Mouse (Mus musculus) liver, embryonic 15.5 days (tissue): Measurements from ENCODE around the gene Fbxl15. TPM values are rescaled to one million over a fixed set of nuclear protein-coding genes. Genes with fewer than 3 reads are reported as not detected.
A peak's percentile ranks its signal among the peaks of the same experiment; 100 is the strongest.

Experiments used
- ATAC-seq: fragments of 200-750 bp; cut with Nextera tagmentation; 2 replicates; pipeline ENCODE4 v1.8.0; 2017; ENCODE audit warnings: moderate number of reproducible peaks, mild to moderate bottlenecking, moderate library complexity; ENCODE audit not compliant: insufficient read depth
- H3K27ac ChIP-seq: fragments of 300-500 bp; sonication (generic); replicated peaks from 2 replicates; pipeline ENCODE4 v1.5.1; 2015; ENCODE audit warnings: mild to moderate bottlenecking, inconsistent platforms
- H3K27me3 ChIP-seq: fragments of 300-500 bp; sonication (generic); 2 replicates; pipeline ENCODE4 v1.6.1; 2015; ENCODE audit warnings: mild to moderate bottlenecking, inconsistent platforms
- H3K36me3 ChIP-seq: fragments of 300-500 bp; sonication (generic); replicated peaks from 2 replicates; pipeline ENCODE4 v1.6.1; 2015; ENCODE audit warnings: moderate library complexity, mild to moderate bottlenecking, inconsistent platforms
- H3K4me1 ChIP-seq: fragments of 300-500 bp; sonication (generic); replicated peaks from 2 replicates; pipeline ENCODE4 v1.6.1; 2015; ENCODE audit warnings: inconsistent platforms
- H3K4me2 ChIP-seq: fragments of 300-500 bp; sonication (generic); 2 replicates; pipeline ENCODE4 v1.6.1; 2015; ENCODE audit warnings: moderate library complexity, mild to moderate bottlenecking, inconsistent platforms
- H3K4me3 ChIP-seq: fragments of 300-500 bp; sonication (generic); replicated peaks from 2 replicates; pipeline ENCODE4 v1.5.1; 2015; ENCODE audit warnings: mild to moderate bottlenecking, inconsistent platforms
- H3K9ac ChIP-seq: fragments of 300-500 bp; sonication (generic); 2 replicates; pipeline ENCODE4 v1.6.1; 2015; ENCODE audit warnings: moderate library complexity, mild to moderate bottlenecking, inconsistent platforms
- H3K9me3 ChIP-seq: fragments of 300-500 bp; sonication (generic); replicated peaks from 2 replicates; pipeline ENCODE4 v1.6.1; 2016; ENCODE audit warnings: inconsistent platforms
- WGBS: fragments of 180-500 bp; shearing (Covaris S2); methylation state at CpG from one replicate; pipeline ENCODE4 v1.1.7; 2015; ENCODE audit warnings: mixed read lengths; ENCODE audit not compliant: insufficient replicate concordance; 5-methylcytosine and 5-hydroxymethylcytosine counted together
- polyA plus RNA-seq: library from polyadenylated mRNA; unstranded; fragments of >200 nt; fragmentation: Nextera tagmentation; extraction: Ambion mirVana; gene quantifications from 2 replicates; pipeline ENCODE4 v1.2.1, GENCODE M21; 2015

Gene Fbxl15
- 12.2 and 12.4 TPM in 2 replicates for polyA plus RNA-seq

- Histone ChIP-seq H3K27ac (peak within 1 kb of the TSS; percentile 91), H3K9ac (peak within 1 kb of the TSS; percentile 74), H3K36me3 (peaks cover 20% of the 10 kb centered on the region), H3K4me3 (peak within 1 kb of the TSS; percentile 83), H3K27me3 (peaks cover 54% of the 10 kb centered on the region), H3K4me1 (peaks cover 39% of the 10 kb centered on the region), H3K4me2 (peak within 1 kb of the TSS; percentile 100), H3K9me3 (no peaks in the 10 kb centered on the region)
- WGBS, result under 1% methylated on average over 81 of the region's 81 CpGs
- ATAC-seq, result peak; percentile 89
These were observed at the start of gene Fbxl15 for GRCm38 (mm10) chr19:46328081-46329030. Gene Fbxl15 (plus strand): TSS chr19:46328184.

GRCm38 (mm10) chr19:46282081-46282849, 45.7 kb upstream of the Fbxl15 start:
- H3K4me3 ChIP-seq, result no peak overlapping the region
- no peak for ATAC-seq
- no peak overlapping the region for H3K4me2 ChIP-seq
- no peaks in the 10 kb centered on the region for H3K4me1 ChIP-seq
- H3K27ac ChIP-seq, result no peak overlapping the region
- no peaks in the 10 kb centered on the region for H3K27me3 ChIP-seq
- no peaks in the 10 kb centered on the region for H3K9me3 ChIP-seq
- H3K36me3 ChIP-seq, result peaks cover 71% of the 10 kb centered on the region
- WGBS, result 87% methylated on average over 11 of the region's 11 CpGs
- H3K9ac ChIP-seq, result no peak overlapping the region

DNA sequence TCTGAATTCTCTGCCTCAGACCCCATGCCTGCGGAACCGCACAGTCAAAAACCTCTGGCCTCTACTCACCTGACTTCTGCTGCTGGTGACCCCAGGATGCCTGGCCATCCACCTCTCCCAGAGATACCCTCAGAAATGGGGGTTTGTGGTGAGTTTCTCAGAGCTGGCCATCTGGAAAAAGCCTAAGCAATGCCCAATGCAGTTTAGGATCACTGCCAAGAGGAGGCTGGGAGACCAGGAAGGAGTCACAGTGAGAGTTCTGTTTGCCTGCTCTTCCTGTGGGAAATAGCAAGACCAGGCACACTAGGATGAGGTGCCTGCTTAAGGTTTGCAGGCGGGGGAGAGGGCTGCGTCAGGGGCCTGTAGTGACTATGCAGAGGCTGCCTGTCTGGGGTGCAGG, 43.3 kb upstream of the Fbxl15 start:
- no peaks in the 10 kb centered on the region for H3K27me3 ChIP-seq
- H3K4me3 ChIP-seq, result no peak overlapping the region
- no peaks in the 10 kb centered on the region for H3K9me3 ChIP-seq
- no peak for ATAC-seq
- H3K4me1 ChIP-seq, result no peaks in the 10 kb centered on the region
- H3K4me2 ChIP-seq, result no peak overlapping the region
- no peak overlapping the region for H3K27ac ChIP-seq
- no peak overlapping the region for H3K9ac ChIP-seq
- WGBS, result 87% methylated on average over 4 of the region's 4 CpGs
- H3K36me3 ChIP-seq, result peaks cover 66% of the 10 kb centered on the region

- Histone ChIP-seq H3K4me1 (no peaks in the 10 kb centered on the region), H3K27ac (no peak overlapping the region), H3K4me3 (no peak overlapping the region), H3K36me3 (peaks cover 57% of the 10 kb centered on the region), H3K27me3 (no peaks in the 10 kb centered on the region), H3K9me3 (no peaks in the 10 kb centered on the region), H3K9ac (no peak overlapping the region), H3K4me2 (no peak overlapping the region)
- ATAC-seq, result no peak
- 68% methylated on average over 7 of the region's 7 CpGs for WGBS
These were observed 42.4 kb upstream of the Fbxl15 start for GRCm38 (mm10) chr19:46285631-46286030.

GRCm38 (mm10) chr19:46286047-46286446, 41.9 kb upstream of the Fbxl15 start:
- no peak overlapping the region for H3K4me2 ChIP-seq
- ATAC-seq, result no peak
- H3K27me3 ChIP-seq, result no peaks in the 10 kb centered on the region
- no peak overlapping the region for H3K4me3 ChIP-seq
- no peak overlapping the region for H3K27ac ChIP-seq
- no peaks in the 10 kb centered on the region for H3K4me1 ChIP-seq
- no peaks in the 10 kb centered on the region for H3K9me3 ChIP-seq
- H3K9ac ChIP-seq, result no peak overlapping the region
- WGBS, result 81% methylated on average over 6 of the region's 6 CpGs
- peaks cover 53% of the 10 kb centered on the region for H3K36me3 ChIP-seq

- no peaks in the 10 kb centered on the region for H3K9me3 ChIP-seq
- no peaks in the 10 kb centered on the region for H3K4me1 ChIP-seq
- H3K4me2 ChIP-seq, result no peak overlapping the region
- H3K36me3 ChIP-seq, result peaks cover 44% of the 10 kb centered on the region
- no peak overlapping the region for H3K9ac ChIP-seq
- WGBS, result 61% methylated on average over 3 of the region's 3 CpGs
- H3K27ac ChIP-seq, result no peak overlapping the region
- H3K27me3 ChIP-seq, result 0 out of 2 replicates have a peak, but pooled peaks cover 5% of the 10 kb centered on the region
- no peak for ATAC-seq
- no peak overlapping the region for H3K4me3 ChIP-seq
These were observed 41.1 kb upstream of the Fbxl15 start for GRCm38 (mm10) chr19:46286926-46287325.

GRCm38 (mm10) chr19:46287566-46287965, 40.4 kb upstream of the Fbxl15 start:
- Histone ChIP-seq H3K27ac (no peak overlapping the region), H3K4me1 (no peaks in the 10 kb centered on the region), H3K4me2 (no peak overlapping the region), H3K36me3 (peaks cover 38% of the 10 kb centered on the region), H3K27me3 (peaks cover 9% of the 10 kb centered on the region), H3K9me3 (no peaks in the 10 kb centered on the region), H3K4me3 (no peak overlapping the region), H3K9ac (no peak overlapping the region)
- ATAC-seq, result no peak
- WGBS, result 70% methylated on average over 3 of the region's 3 CpGs

- H3K27ac ChIP-seq, result no peak overlapping the region
- peaks cover 20% of the 10 kb centered on the region for H3K27me3 ChIP-seq
- H3K4me3 ChIP-seq, result no peak overlapping the region
- H3K4me1 ChIP-seq, result no peaks in the 10 kb centered on the region
- no peak overlapping the region for H3K4me2 ChIP-seq
- no peak for ATAC-seq
- H3K9ac ChIP-seq, result no peak overlapping the region
- no peaks in the 10 kb centered on the region for H3K9me3 ChIP-seq
- H3K36me3 ChIP-seq, result peaks cover 10% of the 10 kb centered on the region; the same call in 1 of the 2 replicates
- WGBS, result 52% methylated on average over 12 of the region's 12 CpGs
These were observed 37.4 kb upstream of the Fbxl15 start for GRCm38 (mm10) chr19:46290535-46291105.

DNA sequence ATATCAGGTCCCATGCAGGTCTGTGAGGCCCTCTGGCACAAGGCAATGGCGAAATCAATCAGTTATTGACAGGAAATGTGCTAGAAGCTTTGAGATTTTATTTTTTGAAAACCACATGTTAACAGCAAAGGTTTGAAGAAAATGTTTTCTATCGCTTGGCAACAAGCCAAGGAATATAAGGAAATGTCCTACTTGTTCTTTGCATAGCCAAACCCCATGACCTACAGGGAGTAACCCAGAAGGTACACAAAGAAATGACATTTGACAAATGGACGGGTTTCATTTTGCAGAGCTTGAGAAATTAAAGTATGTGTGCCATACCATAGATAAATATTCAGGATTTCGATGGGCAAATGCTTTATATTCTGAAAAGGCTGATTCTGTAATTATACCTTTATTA, 31.0 kb upstream of the Fbxl15 start:
- Histone ChIP-seq H3K4me2 (no peak overlapping the region), H3K9ac (no peak overlapping the region), H3K4me3 (no peak overlapping the region), H3K9me3 (no peaks in the 10 kb centered on the region), H3K27me3 (peaks cover 39% of the 10 kb centered on the region), H3K36me3 (no peaks in the 10 kb centered on the region), H3K4me1 (no peaks in the 10 kb centered on the region), H3K27ac (no peak overlapping the region)
- 51% methylated on average over 4 of the region's 4 CpGs for WGBS
- ATAC-seq, result no peak

DNA sequence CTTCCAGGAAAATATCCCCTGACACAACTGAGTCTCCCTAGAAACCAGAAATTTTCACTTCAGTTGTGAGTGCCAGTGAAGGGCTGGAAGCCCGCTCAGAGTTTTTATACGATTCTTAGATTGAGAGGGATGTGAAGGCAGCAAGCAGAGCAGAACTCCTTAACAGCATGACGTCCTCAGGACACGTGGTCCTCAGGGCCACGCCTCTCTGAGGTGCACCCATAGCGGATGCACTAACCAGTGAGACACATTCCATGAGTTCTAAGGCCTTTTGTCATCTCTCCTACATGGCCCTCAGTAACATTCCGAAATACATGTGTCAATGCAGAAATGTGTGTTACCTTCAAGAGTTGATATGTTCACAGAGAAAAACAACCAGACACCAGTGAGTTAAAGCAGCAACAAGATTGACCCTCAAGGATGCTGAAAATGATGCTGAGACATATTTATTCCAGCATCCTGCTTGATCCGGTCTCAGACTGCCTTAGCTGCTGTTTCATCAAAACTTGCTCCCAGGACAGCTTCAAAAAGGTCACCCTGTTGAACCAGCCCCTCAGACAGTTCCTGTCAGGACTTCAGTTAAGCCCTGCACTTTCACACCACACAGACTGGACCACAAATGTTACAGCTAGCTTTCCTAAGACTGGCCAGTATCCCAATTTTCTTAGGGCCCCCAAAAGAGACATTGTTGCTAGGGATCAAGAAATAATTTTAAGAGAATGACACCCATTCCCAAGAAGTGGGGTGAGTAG, 27.5 kb upstream of the Fbxl15 start:
- no peak for ATAC-seq
- WGBS, result 34% methylated on average over 8 of the region's 8 CpGs
- H3K36me3 ChIP-seq, result no peaks in the 10 kb centered on the region
- peaks cover 25% of the 10 kb centered on the region; the same call in 1 of the 2 replicates for H3K27me3 ChIP-seq
- no peak overlapping the region for H3K9ac ChIP-seq
- no peak overlapping the region for H3K27ac ChIP-seq
- H3K9me3 ChIP-seq, result no peaks in the 10 kb centered on the region
- H3K4me3 ChIP-seq, result no peak overlapping the region
- no peak overlapping the region for H3K4me2 ChIP-seq
- H3K4me1 ChIP-seq, result peaks cover 19% of the 10 kb centered on the region
